Mouse (Mus musculus): ENCODE measurements at regions not wholly inside any gene's neighbourhood (a gene's known extent, or its start where the extent isn't known, plus 50 kb on each side); places are given as distances from the start of the nearest gene placed in this dataset.
A peak's percentile ranks its signal among the peaks of the same experiment; 100 is the strongest.

- no peak for DNase-seq (ENCODE audit: low read depth, low spot score)
These were observed 239.9 kb downstream of the Fam173b start for GRCm38 (mm10) chr15:31841519-31841918.

DNA sequence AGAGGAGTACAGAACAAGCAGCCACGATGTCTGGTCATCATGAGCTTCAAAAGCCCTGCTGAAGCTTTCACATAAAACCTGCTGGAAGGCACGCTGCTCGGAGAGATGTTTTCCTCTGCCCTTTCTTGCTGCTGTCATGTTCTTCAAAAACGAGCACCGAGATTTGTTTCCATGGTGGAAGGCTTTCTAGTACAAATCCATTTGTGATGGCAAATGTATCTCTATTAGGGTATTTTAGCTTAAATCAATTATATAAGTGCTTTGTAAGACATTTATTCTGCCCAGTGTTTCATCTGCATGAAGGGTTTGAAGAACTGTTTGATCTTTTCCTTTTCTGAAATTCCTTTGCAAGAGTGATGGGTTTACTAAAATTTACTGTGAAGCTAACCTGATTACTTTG is 253.1 kb downstream of the Fam173b start:
- DNase-seq (ENCODE audit: low read depth, low spot score), result no peak

GRCm38 (mm10) chr15:31855188-31855587 is 253.5 kb downstream of the Fam173b start:
- no peak for DNase-seq (ENCODE audit: low read depth, low spot score)

- no peak for DNase-seq (ENCODE audit: low read depth, low spot score)
These were observed 267.4 kb downstream of the Fam173b start for GRCm38 (mm10) chr15:31869100-31869499.

DNA sequence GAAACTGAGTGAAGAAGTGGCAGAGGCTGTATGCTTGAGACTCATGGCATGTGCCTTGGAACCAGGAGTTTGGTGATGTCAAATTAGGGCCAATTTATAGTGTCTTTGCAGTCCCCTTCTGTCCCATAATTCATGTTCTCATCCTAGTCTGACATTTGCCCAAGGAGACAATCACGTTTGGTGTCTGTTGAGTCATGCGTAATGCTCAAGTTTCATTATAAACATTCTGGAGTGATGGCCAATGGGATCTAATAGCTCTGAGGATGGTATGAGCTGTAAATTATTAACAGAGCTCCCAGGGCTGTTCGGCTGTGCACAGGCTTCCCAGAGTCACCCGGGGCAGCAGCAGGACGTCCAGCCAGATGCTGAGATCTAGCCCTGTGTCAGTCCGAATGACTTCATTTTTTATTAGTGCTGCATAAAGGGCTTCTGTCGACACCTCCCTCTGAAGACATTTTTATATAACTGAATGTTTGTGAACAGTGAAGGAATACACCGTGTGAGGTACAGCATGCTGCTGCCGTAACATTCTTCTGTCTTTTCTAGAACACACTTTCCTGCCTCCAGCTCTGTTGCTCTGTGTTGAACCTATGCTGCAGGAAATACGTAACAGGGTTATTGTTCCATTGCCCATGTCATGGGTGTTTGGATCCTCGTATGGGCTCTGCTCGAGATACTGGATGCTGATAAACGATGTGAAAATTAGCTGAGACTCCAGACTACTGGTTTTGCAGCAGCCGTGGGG is 268.2 kb downstream of the Fam173b start:
- DNase-seq (ENCODE audit: low read depth, low spot score), result no peak

GRCm38 (mm10) chr15:31875436-31875835 is 273.8 kb downstream of the Fam173b start:
- DNase-seq (ENCODE audit: low read depth, low spot score), result no peak

DNA sequence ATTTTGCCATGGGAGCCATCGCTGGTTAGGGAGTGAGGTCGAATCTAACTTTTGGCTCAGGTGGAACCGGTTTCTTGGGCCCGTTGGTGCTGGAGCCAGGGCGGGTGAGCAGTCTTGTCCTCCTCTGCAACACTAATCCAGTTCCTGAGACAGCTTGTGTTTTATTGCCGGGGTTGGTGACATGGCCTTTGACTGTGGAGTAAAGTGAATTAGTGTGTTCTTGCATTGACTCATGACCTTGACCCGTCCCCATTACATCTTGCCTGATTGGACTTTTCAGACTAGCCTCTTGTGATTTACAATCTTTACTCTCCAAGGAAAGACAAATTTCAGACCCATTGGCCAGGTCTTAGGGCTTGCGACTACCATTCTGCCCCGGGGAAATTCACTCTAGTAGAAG is 278.8 kb downstream of the Fam173b start:
- DNase-seq (ENCODE audit: low read depth, low spot score), result no peak

DNA sequence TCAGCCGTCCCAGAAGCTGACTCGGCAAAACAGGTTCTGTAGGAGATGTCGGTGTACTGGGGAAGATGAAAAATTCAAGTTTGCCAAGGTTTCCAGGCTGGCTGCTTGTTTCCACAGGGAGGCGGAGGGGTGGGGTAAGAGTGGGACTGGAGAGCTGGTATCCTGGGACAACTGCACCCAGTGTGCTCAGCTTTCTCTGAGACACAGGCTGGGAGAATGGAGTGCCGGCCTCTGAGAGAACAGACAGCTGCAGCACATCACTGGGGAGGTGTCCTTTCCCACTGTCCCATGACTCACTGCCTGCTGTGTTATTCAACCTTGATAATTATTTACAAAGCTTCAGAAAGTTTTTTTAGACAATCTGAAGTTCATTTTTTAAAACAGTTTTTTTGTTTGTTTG is 280.7 kb downstream of the Fam173b start:
- no peak for DNase-seq (ENCODE audit: low read depth, low spot score)

DNA sequence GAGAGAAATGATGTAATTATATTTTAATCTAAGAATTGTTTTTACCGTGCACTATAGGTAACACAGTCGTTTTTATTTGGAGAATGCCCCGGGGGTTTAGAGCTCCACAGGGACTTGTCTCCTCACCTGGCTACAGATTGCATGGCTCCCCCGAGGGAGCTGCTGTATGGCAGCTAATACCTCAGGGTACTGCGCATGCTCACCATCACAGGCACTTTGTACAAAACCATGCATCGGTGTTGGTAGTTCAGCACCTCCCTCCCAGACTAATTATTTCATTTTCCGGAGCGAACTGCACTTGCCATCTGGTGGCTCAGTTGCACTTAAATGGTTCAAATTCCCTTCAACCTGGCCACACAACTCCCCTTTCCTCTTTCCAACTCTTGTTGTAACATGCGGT is 281.9 kb downstream of the Fam173b start:
- no peak for DNase-seq (ENCODE audit: low read depth, low spot score)

DNA sequence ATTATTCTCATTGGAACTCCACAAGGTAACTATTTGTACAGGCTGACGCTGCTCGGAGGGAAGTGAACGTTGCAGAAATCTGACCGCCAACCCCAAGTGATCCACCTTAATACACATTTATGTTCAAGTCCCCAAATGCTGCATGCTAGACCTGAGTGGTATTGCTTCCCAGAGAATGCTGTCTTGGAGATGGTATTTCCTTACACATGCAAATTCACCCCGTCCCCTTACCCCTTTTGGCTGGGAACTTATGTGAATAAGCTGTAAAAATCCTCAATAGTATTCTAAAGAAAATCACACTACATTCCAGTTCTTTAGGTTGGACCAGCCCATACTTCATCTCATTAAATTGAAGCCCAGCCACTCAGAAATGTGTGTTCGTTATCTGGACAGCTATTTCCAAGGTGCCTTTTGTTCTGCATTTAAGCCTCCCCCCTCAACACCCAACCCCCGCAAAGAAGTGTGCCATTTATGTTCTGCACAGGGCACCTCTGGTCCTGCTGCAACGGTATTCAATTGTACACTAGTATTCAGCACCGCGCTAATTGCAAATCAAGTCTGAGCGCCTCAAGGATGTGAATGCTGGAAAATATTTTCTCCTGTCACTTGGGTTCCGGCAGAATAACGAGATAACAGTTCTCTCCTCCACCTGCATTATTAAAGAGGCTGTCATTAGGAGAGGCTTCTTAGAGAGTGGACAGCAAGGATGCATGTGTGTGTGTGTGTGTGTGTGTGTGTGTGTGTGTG is 278.0 kb upstream of the Tas2r119 start:
- DNase-seq (ENCODE audit: low read depth, low spot score), result no peak

- DNase-seq (ENCODE audit: low read depth, low spot score), result no peak
These were observed 276.8 kb upstream of the Tas2r119 start for GRCm38 (mm10) chr15:31900325-31900724.

GRCm38 (mm10) chr15:31908432-31908831 is 268.7 kb upstream of the Tas2r119 start:
- DNase-seq (ENCODE audit: low read depth, low spot score), result no peak

GRCm38 (mm10) chr15:31911978-31912377 is 265.1 kb upstream of the Tas2r119 start:
- DNase-seq (ENCODE audit: low read depth, low spot score), result no peak

GRCm38 (mm10) chr15:31921485-31921884 is 255.6 kb upstream of the Tas2r119 start:
- peak; percentile 12 for DNase-seq (ENCODE audit: low read depth, low spot score)

DNA sequence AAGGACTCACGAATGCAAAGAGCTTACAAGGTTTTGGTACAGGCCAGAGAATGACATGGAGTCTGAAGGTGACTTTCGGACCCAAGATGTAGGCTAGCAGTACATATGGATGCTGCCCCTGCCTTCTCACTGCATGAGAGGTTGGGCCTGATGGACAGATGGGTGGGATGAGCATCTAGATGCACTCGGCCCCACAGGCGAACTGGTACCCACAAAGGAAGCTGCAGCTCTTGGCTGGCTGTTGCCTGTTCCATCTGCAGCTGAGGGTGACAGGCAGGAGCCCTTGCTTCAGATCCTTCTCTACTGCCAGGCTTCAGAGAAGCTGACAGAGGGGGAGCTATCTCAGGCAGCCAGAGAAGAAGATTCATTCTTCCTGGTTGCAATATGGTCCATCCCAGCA is 216.8 kb upstream of the Tas2r119 start:
- DNase-seq (ENCODE audit: low read depth, low spot score), result no peak

GRCm38 (mm10) chr15:31961963-31962362 is 215.1 kb upstream of the Tas2r119 start:
- no peak for DNase-seq (ENCODE audit: low read depth, low spot score)

DNA sequence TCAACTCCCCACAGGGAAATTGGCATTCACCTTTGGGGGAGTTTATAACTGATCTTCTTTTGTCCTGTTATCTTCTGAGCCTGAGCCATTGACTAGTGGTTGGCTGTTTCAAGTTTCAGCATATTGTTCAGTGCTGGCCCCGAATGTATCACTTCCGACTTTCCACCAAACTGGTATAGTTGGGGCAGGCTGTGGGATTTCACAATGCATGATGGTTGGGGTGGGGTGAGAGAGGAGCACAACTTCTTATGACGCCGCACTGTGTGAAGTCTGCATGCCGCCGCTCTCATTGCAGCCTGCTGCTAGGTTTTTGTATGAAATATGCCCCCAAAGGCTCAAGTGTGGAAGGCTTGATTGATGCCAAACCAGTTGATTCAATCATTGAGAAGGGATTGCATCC is 212.2 kb upstream of the Tas2r119 start:
- DNase-seq (ENCODE audit: low read depth, low spot score), result no peak

DNA sequence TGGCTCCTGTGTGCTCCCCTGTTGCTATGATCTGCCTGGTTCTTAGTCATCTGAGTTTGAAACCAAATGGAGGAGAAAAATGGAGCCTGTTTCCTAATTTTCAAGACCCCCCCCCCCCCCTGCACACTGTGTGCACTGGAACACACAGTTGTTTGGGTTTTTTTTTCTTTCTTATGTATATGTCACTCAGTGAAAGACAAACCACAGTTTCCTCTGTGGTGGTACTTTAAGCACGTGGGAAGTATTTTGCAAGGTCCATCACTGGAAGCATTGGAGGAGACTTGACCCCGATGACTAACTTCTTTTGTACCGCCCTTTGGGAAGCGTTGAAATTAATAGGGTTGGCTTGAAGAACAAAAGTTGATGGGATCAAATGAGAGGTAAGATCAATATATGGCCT is 211.5 kb upstream of the Tas2r119 start:
- no peak for DNase-seq (ENCODE audit: low read depth, low spot score)

- DNase-seq (ENCODE audit: low read depth, low spot score), result no peak
These were observed 204.2 kb upstream of the Tas2r119 start for GRCm38 (mm10) chr15:31972891-31973290.

DNA sequence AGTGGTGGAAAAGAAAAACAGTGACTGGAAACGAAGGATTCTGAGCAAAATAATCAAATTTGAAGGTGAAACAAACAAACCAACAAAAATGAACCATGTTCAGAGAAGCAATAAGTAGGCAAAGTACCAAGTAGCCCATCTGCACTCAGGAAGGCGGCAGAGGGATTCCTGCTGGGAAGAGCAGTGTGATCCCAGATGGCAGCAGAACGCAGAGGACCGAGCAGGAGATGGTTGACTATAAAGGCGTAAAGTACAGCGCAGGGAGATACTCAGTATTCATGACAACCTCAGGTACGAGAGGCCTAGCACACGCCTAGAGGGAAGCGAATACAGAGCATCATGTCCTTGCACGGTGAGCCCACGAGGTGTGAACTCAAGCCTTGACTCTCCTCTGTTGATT is 203.2 kb upstream of the Tas2r119 start:
- no peak for DNase-seq (ENCODE audit: low read depth, low spot score)

DNA sequence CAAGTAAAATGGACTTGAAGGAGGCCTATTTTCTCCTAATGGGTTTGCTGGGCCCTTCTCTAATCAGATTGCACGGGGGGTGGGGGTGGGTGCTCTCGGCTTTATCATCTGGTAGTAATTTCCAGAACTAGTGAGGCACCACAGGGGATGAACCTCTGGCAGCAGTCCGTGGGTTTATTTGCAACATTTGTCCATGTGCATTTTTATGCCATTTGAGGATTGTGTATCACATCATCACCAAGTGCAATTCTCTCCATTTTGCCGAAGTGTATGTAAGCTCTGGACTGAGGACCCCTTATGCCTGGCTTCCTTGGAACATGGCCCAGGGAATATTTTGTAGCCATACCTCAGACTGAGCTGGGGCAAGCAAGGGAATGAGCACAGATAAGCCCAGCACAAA is 200.6 kb upstream of the Tas2r119 start:
- no peak for DNase-seq (ENCODE audit: low read depth, low spot score)

DNA sequence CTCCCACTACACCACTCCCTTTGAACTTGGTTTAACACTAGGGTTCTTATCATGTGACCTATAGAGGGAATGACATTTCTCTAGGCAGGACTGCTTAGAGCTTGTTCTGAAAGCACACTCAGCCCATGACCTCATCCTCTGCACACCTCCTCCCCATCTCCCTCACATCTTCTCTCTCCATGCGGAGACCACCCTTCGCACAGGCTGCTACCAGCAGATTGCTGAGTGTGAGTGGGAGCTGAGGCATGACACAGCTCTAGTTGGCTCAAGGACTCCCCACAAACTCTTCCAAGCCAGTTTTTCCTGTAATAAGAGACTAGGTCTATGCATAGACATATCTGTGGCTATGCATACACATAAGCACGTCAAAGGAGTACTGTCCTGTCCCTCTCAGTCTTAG is 199.5 kb upstream of the Tas2r119 start:
- DNase-seq (ENCODE audit: low read depth, low spot score), result no peak

DNA sequence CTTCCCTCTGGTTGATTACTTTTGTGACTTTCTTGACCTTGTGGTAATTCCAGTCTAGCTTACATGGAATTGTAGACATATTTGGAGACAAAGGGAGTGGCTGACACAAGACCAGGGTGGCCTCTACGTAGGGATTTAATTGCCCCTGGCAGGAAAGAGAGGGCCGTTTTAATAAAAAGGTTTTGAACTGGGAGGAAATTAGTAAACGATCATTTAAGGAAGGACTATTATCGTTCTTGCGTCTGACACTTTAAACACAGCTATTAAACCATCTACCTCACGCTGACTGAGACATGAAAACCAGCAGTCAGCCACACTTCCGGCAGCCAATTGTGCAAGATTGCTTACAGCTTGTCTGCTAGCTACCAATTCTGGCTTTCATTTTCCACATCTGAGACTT is 197.1 kb upstream of the Tas2r119 start:
- DNase-seq (ENCODE audit: low read depth, low spot score), result no peak
